Mouse (Mus musculus) spleen, embryonic (tissue): ENCODE measurements around the gene Ergic1.

Source experiments
- CTCF ChIA-PET: fragments of 350-600 bp; sonication (Branson Sonifier 250); formaldehyde crosslinking; loops from one replicate; lab custom pipeline; 2022; lab: Charles Lee

Ergic1 gene

GRCm38 (mm10) chr17:26537722-26538471 is 23.4 kb upstream of the Ergic1 start:
- CTCF ChIA-PET, result no interaction called here

DNA sequence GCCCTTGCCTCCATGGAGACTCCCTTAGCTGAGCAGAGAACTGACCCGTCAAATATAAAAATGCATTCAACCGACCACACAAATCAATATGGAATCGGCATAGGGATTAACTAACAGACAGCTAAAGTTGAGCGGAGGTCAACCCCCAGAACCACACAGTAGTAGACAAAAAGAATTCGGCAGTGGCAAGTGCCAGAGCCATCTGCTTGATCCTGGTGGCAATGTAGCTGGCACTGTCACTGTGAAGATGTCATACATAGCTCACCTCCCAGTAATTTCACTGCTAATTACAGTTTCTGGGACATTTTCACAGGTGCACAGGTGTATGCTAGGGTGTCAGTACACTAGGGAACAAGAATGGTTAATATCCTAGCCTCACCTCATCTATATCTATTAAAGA is 21.2 kb upstream of the Ergic1 start:
- CTCF ChIA-PET, result no interaction called here

- CTCF ChIA-PET, result no interaction called here
These were observed 16.8 kb upstream of the Ergic1 start for GRCm38 (mm10) chr17:26544319-26544963.

DNA sequence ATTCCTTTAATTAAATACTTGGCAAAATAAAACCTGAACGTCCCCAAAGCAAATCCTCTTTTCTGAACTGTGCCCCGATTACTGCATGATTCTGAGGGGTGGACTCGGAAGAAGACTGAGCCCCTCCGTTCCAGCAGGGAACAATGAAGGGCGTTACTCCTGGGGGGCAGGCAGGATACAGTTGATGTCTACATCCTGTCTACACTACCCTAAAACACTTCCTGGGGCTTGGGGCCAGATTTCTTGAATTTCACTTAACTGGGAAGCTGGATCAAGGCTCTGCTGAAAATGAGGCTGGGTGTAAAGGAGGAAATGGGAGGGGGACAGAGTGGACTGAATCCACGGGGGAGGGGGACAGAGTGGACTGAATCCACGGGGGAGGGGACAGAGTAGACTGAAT is 13.5 kb upstream of the Ergic1 start:
- CTCF ChIA-PET, result no interaction called here

DNA sequence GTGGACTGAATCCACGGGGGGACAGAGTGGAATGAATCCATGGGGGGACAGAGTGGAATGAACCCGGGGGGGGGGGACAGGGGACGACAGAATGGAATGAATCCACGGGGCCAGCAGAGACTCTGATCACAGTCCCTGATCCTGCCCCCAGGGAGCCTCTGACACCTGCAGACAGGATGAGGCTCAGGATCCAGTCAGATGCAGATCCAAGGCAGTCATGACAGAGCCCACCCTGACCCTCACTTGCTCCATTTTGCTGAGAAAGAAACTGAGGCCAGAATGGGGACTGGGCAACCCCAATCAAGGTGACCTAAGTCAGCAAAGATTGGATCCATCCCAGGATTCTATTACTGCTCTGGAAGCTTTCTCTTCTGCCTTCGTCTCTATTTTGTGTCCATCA is 12.7 kb upstream of the Ergic1 start:
- CTCF ChIA-PET, result no interaction called here

DNA sequence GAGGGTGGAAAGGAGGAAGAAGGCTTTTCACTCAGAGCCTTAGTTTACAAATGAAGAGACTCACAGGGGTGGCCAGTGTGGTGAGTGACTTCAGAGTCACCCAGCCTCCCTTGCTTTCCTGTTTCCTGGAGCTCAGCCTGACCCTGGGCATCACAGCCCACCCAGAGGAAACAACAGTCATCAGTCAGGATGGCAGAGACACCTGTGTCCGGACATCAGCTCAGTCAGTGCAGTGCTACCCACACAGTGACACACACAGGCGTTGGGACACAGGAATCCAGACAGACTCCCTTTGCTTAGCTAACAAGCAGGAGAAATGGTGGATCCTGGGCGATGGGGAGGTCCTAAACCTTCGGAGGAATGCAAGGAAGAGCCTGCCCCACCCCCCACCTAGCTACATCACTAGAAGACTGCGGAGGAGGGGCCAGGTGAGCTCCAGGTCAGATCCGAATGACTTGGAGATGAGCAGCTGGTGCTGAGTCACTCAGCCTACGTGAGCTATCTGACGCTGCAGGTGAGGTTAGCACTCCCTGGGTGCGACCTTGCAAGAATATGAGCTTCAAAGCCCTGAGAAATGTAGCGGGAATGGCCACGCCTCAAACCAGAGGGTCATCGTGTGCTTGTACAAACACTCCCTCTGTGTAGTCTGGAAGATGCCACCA is 12.0 kb upstream of the Ergic1 start:
- CTCF ChIA-PET, result no interaction called here

DNA sequence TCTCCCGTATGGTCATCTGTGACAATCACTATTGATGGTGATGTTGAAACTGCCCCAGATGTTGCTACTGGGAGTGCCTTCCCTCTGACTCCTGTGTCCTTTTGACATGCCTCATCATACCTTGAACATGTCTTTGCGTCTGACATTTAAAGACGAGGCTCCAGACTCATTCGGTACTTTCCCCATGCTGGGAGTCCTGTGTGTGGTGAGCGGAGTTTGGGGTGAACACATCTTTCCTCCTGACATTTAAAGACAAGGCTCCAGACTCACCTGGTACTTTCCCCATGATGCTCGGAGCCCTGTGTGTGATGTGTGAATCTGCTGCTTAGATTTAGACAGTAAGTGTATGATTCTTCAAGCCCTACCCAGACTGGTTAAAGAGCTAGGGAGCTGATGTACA is 10.2 kb upstream of the Ergic1 start:
- CTCF ChIA-PET, result no interaction called here

GRCm38 (mm10) chr17:26553033-26553432 is 8.3 kb upstream of the Ergic1 start:
- CTCF ChIA-PET, result no interaction called here

DNA sequence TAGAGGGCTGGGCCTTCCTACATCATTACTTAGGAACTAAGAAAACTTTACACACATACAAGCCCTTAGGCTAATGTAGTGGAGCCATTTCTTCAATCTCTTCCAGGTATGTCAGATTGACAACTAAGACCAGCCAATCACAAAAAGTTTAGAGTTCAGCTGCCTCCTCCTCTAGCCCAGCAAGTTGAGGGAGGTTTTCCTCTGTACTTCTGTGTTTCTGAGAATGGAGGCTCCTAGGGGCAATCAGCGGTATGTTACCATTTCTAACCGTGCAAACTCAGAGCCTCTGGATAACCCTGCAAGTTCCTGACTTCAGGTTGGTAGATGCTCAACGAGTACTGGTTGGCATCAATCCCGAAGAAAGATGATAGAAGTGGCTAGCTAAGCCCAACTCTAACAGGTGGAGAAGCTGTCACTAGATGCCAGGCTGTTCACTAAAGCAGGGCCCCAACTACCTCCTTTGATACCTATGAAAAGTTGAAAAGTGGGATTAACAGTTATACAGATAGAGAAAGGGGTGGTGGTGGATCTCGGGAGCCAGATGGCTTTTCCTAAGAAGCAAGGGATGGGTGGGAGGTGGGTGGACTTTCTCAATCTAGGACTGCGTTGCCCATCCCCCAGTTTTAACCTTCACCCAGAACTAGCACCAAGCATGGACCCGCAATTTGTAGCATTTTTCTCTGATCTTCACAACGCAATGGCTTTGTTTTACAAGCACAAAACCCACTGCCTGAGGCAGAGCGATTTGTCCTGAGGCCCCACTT is 581 bp upstream of the Ergic1 start:
- CTCF ChIA-PET, result no interaction called here

GRCm38 (mm10) chr17:26561651-26562181 is 427 bp downstream of the Ergic1 start, which contains the start of gene Dusp1:
Gene Dusp1, minus strand, starts transcription at chr17:26562128.
- CTCF ChIA-PET, result no interaction called here

GRCm38 (mm10) chr17:26562292-26562691 is 1.0 kb downstream of the Ergic1 start:
- CTCF ChIA-PET, result no interaction called here

DNA sequence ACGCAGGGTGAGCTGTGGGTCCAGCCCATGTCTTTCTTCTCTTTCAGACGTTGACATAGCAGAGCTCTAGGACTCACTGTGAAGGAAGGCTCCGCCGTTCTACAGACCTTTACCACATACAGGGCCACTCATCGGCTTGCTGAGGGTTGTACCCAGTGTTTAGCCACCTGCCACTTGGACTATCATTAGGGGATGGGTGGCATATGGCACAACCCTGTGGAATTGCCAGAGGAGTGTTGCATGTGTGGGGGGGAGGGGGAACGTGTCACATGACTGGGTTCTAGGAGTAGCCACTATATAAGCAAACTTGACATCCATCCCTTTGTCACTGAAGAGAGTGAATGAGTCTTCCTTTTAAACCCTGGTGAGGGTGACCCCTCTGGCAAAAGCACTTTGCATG is 2.2 kb downstream of the Ergic1 start:
- CTCF ChIA-PET, result no interaction called here

- CTCF ChIA-PET, result no interaction called here
These were observed 3.1 kb downstream of the Ergic1 start for GRCm38 (mm10) chr17:26564439-26564838.

- CTCF ChIA-PET, result interaction anchor here (0.7 kb wide), 1 partner anchor 36 kb away, joined by 3 read pairs; no protein-coding TSS in a partner anchor
These were observed 6.0 kb downstream of the Ergic1 start for GRCm38 (mm10) chr17:26567142-26567817.

- CTCF ChIA-PET, result no interaction called here
These were observed 6.5 kb downstream of the Ergic1 start for GRCm38 (mm10) chr17:26567818-26568173.

GRCm38 (mm10) chr17:26569594-26570350 is 8.5 kb downstream of the Ergic1 start:
- CTCF ChIA-PET, result no interaction called here

- CTCF ChIA-PET, result no interaction called here
These were observed 9.4 kb downstream of the Ergic1 start for GRCm38 (mm10) chr17:26570651-26571118.

DNA sequence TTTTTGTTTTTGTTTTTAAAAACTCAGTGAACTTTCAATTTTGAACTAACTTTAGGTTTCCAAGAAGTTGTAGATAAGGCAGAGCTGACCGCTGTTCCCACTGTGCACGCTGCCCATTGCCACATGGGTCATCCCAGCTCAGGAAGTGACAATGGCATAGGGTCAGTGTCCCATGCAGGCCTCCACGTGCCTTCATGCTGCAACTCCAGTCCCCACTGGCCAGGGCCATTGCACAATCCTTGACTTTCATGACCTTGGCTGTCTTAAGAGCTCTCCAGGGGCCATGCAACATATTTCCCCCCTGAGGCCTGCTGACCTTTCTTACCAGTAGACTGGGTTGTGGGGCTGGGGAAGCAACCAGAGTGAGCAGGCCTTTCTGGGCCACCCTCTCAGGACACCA is 10.1 kb downstream of the Ergic1 start:
- CTCF ChIA-PET, result no interaction called here

GRCm38 (mm10) chr17:26572265-26572664 is 11.0 kb downstream of the Ergic1 start:
- CTCF ChIA-PET, result interaction anchor here (0.6 kb wide), 1 partner anchor 13 kb away, joined by 4 read pairs; no protein-coding TSS in a partner anchor

- CTCF ChIA-PET, result no interaction called here
These were observed 12.8 kb downstream of the Ergic1 start for GRCm38 (mm10) chr17:26574118-26574517.
